Mouse (Mus musculus) hindbrain, embryonic 12.5 days (tissue): Measurements from ENCODE around the gene Cgnl1. TPM values are rescaled to one million over a fixed set of nuclear protein-coding genes. Genes with fewer than 3 reads are reported as not detected.
A peak's percentile ranks its signal among the peaks of the same experiment; 100 is the strongest.

ENCODE experiments used
- ATAC-seq: fragments of 200-750 bp; cut with Nextera tagmentation; 2 replicates; pipeline ENCODE4 v1.8.0; 2017; ENCODE audit warnings: moderate TSS enrichment; ENCODE audit not compliant: low FRiP score
- H3K27ac ChIP-seq: fragments of 300-500 bp; sonication (generic); 2 replicates; pipeline ENCODE4 v1.5.1; 2016; ENCODE audit warnings: mild to moderate bottlenecking
- H3K27me3 ChIP-seq: fragments of 300-500 bp; sonication (generic); 2 replicates; pipeline ENCODE4 v1.6.1; 2016; ENCODE audit warnings: mild to moderate bottlenecking
- H3K36me3 ChIP-seq: fragments of 300-500 bp; sonication (generic); 2 replicates; pipeline ENCODE4 v1.6.1; 2016; ENCODE audit warnings: mild to moderate bottlenecking
- H3K4me1 ChIP-seq: fragments of 300-500 bp; sonication (generic); 2 replicates; pipeline ENCODE4 v1.6.1; 2016
- H3K4me2 ChIP-seq: fragments of 300-500 bp; sonication (generic); replicated peaks from 2 replicates; pipeline ENCODE4 v1.6.1; 2016; ENCODE audit warnings: mild to moderate bottlenecking
- H3K4me3 ChIP-seq: fragments of 300-500 bp; sonication (generic); 2 replicates; pipeline ENCODE4 v1.5.1; 2016; ENCODE audit warnings: mild to moderate bottlenecking
- H3K9ac ChIP-seq: fragments of 300-500 bp; sonication (generic); 2 replicates; pipeline ENCODE4 v1.6.1; 2016; ENCODE audit warnings: mild to moderate bottlenecking, moderate library complexity
- H3K9me3 ChIP-seq: fragments of 300-500 bp; sonication (generic); replicated peaks from 2 replicates; pipeline ENCODE4 v1.6.1; 2016; ENCODE audit warnings: mild to moderate bottlenecking
- WGBS: fragments of 180-500 bp; shearing (Covaris S2); methylation state at CpG from one replicate; pipeline ENCODE4 v1.1.7; 2016; 5-methylcytosine and 5-hydroxymethylcytosine counted together
- polyA plus RNA-seq: library from polyadenylated mRNA; unstranded; fragments of >200 nt; fragmentation: Nextera tagmentation; extraction: Ambion mirVana; gene quantifications from 2 replicates; pipeline ENCODE4 v1.2.1, GENCODE M21; 2016

The Cgnl1 gene
- polyA plus RNA-seq, 1 experiment from 2014 or later, result 7.1 TPM

- H3K9ac ChIP-seq, result no peak overlapping the region
- H3K36me3 ChIP-seq, result no peaks in the 10 kb centered on the region
- ATAC-seq, result no peak; the same call in 1 of the 2 replicates
- 0 out of 2 replicates have a peak, but pooled peaks cover 2% of the 10 kb centered on the region for H3K9me3 ChIP-seq
- peaks cover 7% of the 10 kb centered on the region; the same call in 1 of the 2 replicates for H3K4me1 ChIP-seq
- no peaks in the 10 kb centered on the region for H3K27me3 ChIP-seq
- no peak overlapping the region for H3K4me3 ChIP-seq
- H3K4me2 ChIP-seq, result no peak overlapping the region
- WGBS, result 63% methylated on average over 6 of the region's 6 CpGs
- H3K27ac ChIP-seq, result no peak overlapping the region
Observed at GRCm38 (mm10) chr9:71805646-71806421, 34.4 kb upstream of the Cgnl1 start.

DNA sequence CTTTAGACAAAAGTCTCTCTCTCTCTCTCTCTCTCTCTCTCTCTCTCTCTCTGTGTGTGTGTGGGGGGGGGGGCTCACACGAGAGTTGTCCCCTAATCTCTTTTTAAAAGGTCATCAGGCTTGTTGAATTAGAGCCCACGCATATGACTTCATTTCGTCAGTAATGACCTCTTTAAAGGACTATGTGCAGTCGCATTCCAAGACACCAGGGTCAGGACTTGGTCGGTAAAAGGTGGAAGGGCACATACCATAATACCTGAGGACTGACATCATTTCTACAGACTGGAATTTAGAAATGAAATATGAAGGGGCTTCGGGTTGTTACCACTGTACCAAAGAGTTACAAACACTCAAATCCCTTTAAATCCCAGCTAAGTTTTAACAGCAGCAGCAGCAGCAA, 32.7 kb upstream of the Cgnl1 start:
- Histone ChIP-seq H3K27me3 (no peaks in the 10 kb centered on the region), H3K9ac (no peak overlapping the region), H3K4me3 (no peak overlapping the region), H3K4me1 (peaks cover 4% of the 10 kb centered on the region; the same call in 1 of the 2 replicates), H3K36me3 (no peaks in the 10 kb centered on the region), H3K9me3 (no peaks in the 10 kb centered on the region), H3K4me2 (no peak overlapping the region), H3K27ac (no peak overlapping the region)
- no peak for ATAC-seq
- WGBS, result 54% methylated on average over 6 of the region's 6 CpGs

DNA sequence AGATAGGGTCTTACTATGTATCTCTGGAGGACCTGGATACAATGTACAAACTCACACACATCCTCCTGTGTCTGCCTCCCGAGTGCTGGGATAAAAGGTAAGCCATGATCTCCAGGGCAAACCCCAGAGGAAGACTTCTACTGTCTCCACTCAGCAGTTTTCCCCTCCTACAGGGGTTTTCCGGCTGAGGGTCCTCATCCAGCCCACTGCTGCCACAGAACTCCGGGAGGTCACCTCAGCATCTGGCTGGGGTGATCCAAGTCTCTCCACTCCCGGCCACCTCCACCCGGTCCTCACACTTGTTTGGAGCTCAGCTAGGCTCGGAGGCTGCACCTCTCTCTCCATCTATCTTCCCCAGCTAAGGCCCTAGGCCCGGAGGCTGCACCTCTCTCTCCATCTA, 31.9 kb upstream of the Cgnl1 start:
- H3K27ac ChIP-seq, result no peak overlapping the region
- H3K4me3 ChIP-seq, result no peak overlapping the region
- no peaks in the 10 kb centered on the region for H3K36me3 ChIP-seq
- WGBS, result 60% methylated on average over 7 of the region's 7 CpGs
- no peak overlapping the region for H3K4me2 ChIP-seq
- no peaks in the 10 kb centered on the region for H3K4me1 ChIP-seq
- H3K9me3 ChIP-seq, result no peaks in the 10 kb centered on the region
- no peak overlapping the region for H3K9ac ChIP-seq
- no peak for ATAC-seq
- no peaks in the 10 kb centered on the region for H3K27me3 ChIP-seq

GRCm38 (mm10) chr9:71799598-71799997, 28.2 kb upstream of the Cgnl1 start:
- H3K9ac ChIP-seq, result no peak overlapping the region
- H3K36me3 ChIP-seq, result no peaks in the 10 kb centered on the region
- ATAC-seq, result no peak
- no peak overlapping the region for H3K4me2 ChIP-seq
- H3K4me3 ChIP-seq, result no peak overlapping the region
- 86% methylated on average over 5 of the region's 5 CpGs for WGBS
- H3K27me3 ChIP-seq, result no peaks in the 10 kb centered on the region
- no peaks in the 10 kb centered on the region for H3K4me1 ChIP-seq
- no peak overlapping the region for H3K27ac ChIP-seq
- no peaks in the 10 kb centered on the region for H3K9me3 ChIP-seq

GRCm38 (mm10) chr9:71798176-71798575, 26.8 kb upstream of the Cgnl1 start:
- Histone ChIP-seq H3K27ac (no peak overlapping the region), H3K36me3 (no peaks in the 10 kb centered on the region), H3K9me3 (no peaks in the 10 kb centered on the region), H3K4me1 (no peaks in the 10 kb centered on the region), H3K4me3 (no peak overlapping the region), H3K27me3 (no peaks in the 10 kb centered on the region), H3K4me2 (no peak overlapping the region), H3K9ac (no peak overlapping the region)
- 60% methylated on average over 5 of the region's 5 CpGs for WGBS
- ATAC-seq, result no peak

DNA sequence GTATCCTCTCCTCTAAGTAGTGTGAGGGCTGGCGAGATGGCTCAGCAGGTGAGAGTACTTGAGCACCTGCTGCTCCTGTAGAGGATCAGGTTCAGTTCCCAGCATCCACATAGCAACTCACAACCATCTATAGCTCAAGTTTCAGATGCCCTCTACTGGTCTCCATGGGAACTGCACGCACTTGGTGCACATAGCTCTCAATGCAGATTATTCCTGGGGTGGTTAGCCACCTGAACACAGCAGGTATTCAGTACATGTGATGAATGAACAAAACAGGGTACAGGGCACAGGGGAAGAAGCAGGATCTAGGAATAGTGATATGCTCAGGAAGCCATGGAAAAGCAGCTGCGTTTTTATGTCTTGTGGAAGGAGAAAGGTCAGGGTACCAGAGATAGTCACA, 6.0 kb upstream of the Cgnl1 start:
- Histone ChIP-seq H3K4me2 (no peak overlapping the region), H3K27ac (no peak overlapping the region), H3K27me3 (0 out of 2 replicates have a peak, but pooled peaks cover 3% of the 10 kb centered on the region), H3K4me1 (no peaks in the 10 kb centered on the region), H3K4me3 (no peak overlapping the region), H3K9ac (no peak overlapping the region), H3K9me3 (no peaks in the 10 kb centered on the region), H3K36me3 (no peaks in the 10 kb centered on the region)
- ATAC-seq, result no peak
- WGBS, result 94% methylated on average over 3 of the region's 3 CpGs

DNA sequence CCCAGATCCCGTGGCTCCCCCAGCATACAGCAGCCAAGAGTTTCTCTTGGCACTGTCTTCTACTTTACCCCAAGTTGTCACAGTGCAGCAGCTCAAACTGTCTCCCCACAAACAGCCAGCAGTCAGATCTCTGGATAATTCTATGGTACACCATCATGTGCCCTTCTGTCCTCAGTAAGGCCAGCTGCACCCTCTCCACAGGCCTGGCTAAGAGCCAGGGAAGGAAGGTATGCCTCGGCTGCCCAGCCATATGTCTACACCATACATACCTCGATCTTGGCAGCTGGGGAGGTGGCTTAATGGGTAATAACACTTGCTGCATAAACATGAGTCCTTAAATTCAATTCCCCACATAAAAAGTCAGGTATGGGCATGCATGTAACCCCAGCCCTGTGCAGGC, 4.9 kb upstream of the Cgnl1 start:
- H3K27ac ChIP-seq, result no peak overlapping the region
- H3K27me3 ChIP-seq, result peaks cover 9% of the 10 kb centered on the region; the same call in 1 of the 2 replicates
- no peaks in the 10 kb centered on the region for H3K36me3 ChIP-seq
- no peaks in the 10 kb centered on the region for H3K9me3 ChIP-seq
- H3K4me2 ChIP-seq, result no peak overlapping the region
- no peak overlapping the region for H3K4me3 ChIP-seq
- no peaks in the 10 kb centered on the region for H3K4me1 ChIP-seq
- no peak for ATAC-seq
- 82% methylated on average over 3 of the region's 3 CpGs for WGBS
- no peak overlapping the region for H3K9ac ChIP-seq

DNA sequence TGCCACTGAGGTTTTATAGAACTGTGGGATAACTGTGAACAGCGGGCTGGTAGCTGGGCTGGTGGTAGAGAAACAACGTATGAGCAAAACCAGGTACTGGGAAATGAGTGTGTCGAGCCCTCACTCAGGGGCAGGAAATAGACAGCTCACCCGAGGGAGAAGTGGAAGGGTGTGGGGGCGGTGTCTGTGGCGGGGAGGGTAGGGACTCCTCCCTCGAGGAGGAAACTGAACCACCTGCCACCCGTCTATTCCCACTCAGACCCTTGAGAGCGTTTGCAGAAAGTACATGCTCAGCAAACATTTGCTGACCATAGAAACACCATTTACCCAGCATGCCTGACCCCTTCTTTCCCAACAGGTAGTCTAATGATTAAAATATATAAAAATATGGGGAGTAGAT, 2.2 kb upstream of the Cgnl1 start:
- Histone ChIP-seq H3K9ac (no peak overlapping the region), H3K9me3 (no peaks in the 10 kb centered on the region), H3K27ac (no peak overlapping the region), H3K36me3 (no peaks in the 10 kb centered on the region), H3K4me2 (no peak overlapping the region), H3K27me3 (peaks cover 36% of the 10 kb centered on the region), H3K4me1 (peaks cover 6% of the 10 kb centered on the region; the same call in 1 of the 2 replicates), H3K4me3 (no peak overlapping the region)
- no peak for ATAC-seq
- 79% methylated on average over 9 of the region's 9 CpGs for WGBS

DNA sequence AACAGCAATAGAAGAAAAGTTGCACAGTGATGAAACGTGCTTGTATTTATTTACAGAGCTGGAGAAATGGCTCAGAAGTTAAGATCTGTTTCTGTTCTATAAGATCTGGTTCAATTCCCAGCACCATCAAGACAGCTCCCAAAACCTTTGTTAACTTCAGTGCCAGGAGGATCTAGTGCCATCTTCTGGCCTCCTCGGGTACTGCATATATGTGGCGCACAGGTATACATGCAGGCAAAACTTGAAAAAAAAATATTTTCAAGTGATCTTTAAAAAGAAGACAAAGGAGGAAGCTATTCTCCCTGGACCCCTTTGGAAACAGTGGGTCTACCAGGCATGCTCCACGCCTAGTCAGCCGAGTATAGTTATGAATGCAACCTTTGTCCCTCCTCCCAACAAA, 936 bp upstream of the Cgnl1 start:
- peaks cover 48% of the 10 kb centered on the region for H3K27me3 ChIP-seq
- no peak overlapping the region for H3K4me3 ChIP-seq
- WGBS, result 66% methylated on average over 5 of the region's 5 CpGs
- H3K4me2 ChIP-seq, result no peak overlapping the region
- peaks cover 6% of the 10 kb centered on the region; the same call in 1 of the 2 replicates for H3K4me1 ChIP-seq
- no peak overlapping the region for H3K9ac ChIP-seq
- H3K27ac ChIP-seq, result no peak overlapping the region
- H3K9me3 ChIP-seq, result no peaks in the 10 kb centered on the region
- no peak for ATAC-seq
- no peaks in the 10 kb centered on the region for H3K36me3 ChIP-seq

GRCm38 (mm10) chr9:71770484-71770883, 918 bp downstream of the Cgnl1 start:
- H3K9ac ChIP-seq, result no peak overlapping the region
- H3K27ac ChIP-seq, result no peak overlapping the region
- H3K4me3 ChIP-seq, result peak overlapping the region; percentile 62
- ATAC-seq, result no peak
- peaks cover 60% of the 10 kb centered on the region for H3K27me3 ChIP-seq
- H3K36me3 ChIP-seq, result no peaks in the 10 kb centered on the region
- peaks cover 6% of the 10 kb centered on the region; the same call in 1 of the 2 replicates for H3K4me1 ChIP-seq
- no peaks in the 10 kb centered on the region for H3K9me3 ChIP-seq
- H3K4me2 ChIP-seq, result peak overlapping the region; percentile 89
- WGBS, result under 1% methylated on average over 10 of the region's 10 CpGs

GRCm38 (mm10) chr9:71769701-71770100, 1.7 kb downstream of the Cgnl1 start:
- WGBS, result 35% methylated on average over 9 of the region's 9 CpGs
- Histone ChIP-seq H3K27ac (no peak overlapping the region), H3K4me2 (peak overlapping the region; percentile 89), H3K9ac (no peak overlapping the region), H3K4me3 (no peak overlapping the region), H3K9me3 (no peaks in the 10 kb centered on the region), H3K27me3 (peaks cover 67% of the 10 kb centered on the region), H3K36me3 (no peaks in the 10 kb centered on the region), H3K4me1 (peaks cover 6% of the 10 kb centered on the region; the same call in 1 of the 2 replicates)
- ATAC-seq, result no peak

DNA sequence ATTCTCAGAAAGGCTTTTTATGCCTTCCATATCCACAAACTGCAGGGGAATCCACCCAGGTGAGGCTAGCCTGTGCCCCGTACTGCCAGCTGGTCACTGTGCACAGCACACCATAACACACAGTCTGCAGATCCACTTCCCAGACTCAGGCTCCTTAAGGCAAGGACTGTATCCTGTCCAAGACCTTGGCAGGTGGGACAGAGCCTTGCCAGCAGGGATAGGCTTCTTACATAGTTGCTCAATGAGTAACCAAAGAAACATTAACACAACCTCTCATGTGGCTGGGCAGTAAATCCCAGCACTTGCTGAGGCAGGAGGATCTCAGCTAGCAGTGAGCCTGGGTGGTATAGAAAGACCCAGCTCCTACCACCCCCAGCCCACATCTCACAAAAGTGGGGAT, 3.3 kb downstream of the Cgnl1 start:
- peaks cover 82% of the 10 kb centered on the region for H3K27me3 ChIP-seq
- 94% methylated on average over 1 of the region's 1 CpGs for WGBS
- no peak overlapping the region for H3K4me3 ChIP-seq
- H3K27ac ChIP-seq, result no peak overlapping the region
- no peaks in the 10 kb centered on the region for H3K36me3 ChIP-seq
- H3K4me1 ChIP-seq, result peaks cover 8% of the 10 kb centered on the region; the same call in 1 of the 2 replicates
- ATAC-seq, result no peak
- H3K9me3 ChIP-seq, result no peaks in the 10 kb centered on the region
- H3K9ac ChIP-seq, result no peak overlapping the region
- no peak overlapping the region for H3K4me2 ChIP-seq

- WGBS, result 60% methylated on average over 2 of the region's 2 CpGs
- no peak for ATAC-seq
- no peak overlapping the region for H3K4me2 ChIP-seq
Observed at GRCm38 (mm10) chr9:71766902-71767301, 4.5 kb downstream of the Cgnl1 start.

More at GRCm38 (mm10) chr9:71766902-71767301, 4.5 kb downstream of the Cgnl1 start:
- peaks cover 84% of the 10 kb centered on the region for H3K27me3 ChIP-seq
- H3K4me3 ChIP-seq, result no peak overlapping the region
- H3K36me3 ChIP-seq, result no peaks in the 10 kb centered on the region
- H3K27ac ChIP-seq, result no peak overlapping the region
- no peak overlapping the region for H3K9ac ChIP-seq
- peaks cover 8% of the 10 kb centered on the region; the same call in 1 of the 2 replicates for H3K4me1 ChIP-seq
- no peaks in the 10 kb centered on the region for H3K9me3 ChIP-seq
